Mouse (Mus musculus) liver, postnatal 0 days (tissue): ENCODE data around the gene Dsn1. TPM values are rescaled to one million over a fixed set of nuclear protein-coding genes. Genes with fewer than 3 reads are reported as not detected.

Experiments
- ATAC-seq: fragments of 200-750 bp; cut with Nextera tagmentation; 2 replicates; pipeline ENCODE4 v1.8.0; 2017; ENCODE audit warnings: mild to moderate bottlenecking, moderate library complexity
- DNase-seq: peaks from one replicate; pipeline ENCODE4 v3.0.0-alpha.2; 2016
- H3K27ac ChIP-seq: fragments of 300-500 bp; sonication (generic); 2 replicates; pipeline ENCODE4 v1.5.1; 2014; ENCODE audit warnings: antibody characterized with exemption, moderate library complexity, mild to moderate bottlenecking, low read depth
- H3K27me3 ChIP-seq: fragments of 300-500 bp; sonication (generic); 2 replicates; pipeline ENCODE4 v1.6.1; 2014; ENCODE audit warnings: low read length, control low read depth, mixed read lengths; ENCODE audit not compliant: insufficient read depth
- H3K36me3 ChIP-seq: fragments of 300-500 bp; sonication (generic); replicated peaks from 2 replicates; pipeline ENCODE4 v1.6.1; 2014; ENCODE audit warnings: mild to moderate bottlenecking, control low read depth, low read length, moderate library complexity, mixed read lengths; ENCODE audit not compliant: insufficient read depth
- H3K4me1 ChIP-seq: fragments of 300-500 bp; sonication (generic); 2 replicates; pipeline ENCODE4 v1.6.1; 2014; ENCODE audit warnings: antibody characterized with exemption, mild to moderate bottlenecking, control low read depth; ENCODE audit not compliant: insufficient read depth
- H3K4me2 ChIP-seq: fragments of 300-500 bp; sonication (generic); 2 replicates; pipeline ENCODE4 v1.6.1; 2014; ENCODE audit warnings: low read depth, mild to moderate bottlenecking, low read length, moderate library complexity, mixed read lengths
- H3K4me3 ChIP-seq: fragments of 300-500 bp; sonication (generic); 2 replicates; pipeline ENCODE4 v1.5.1; 2014; ENCODE audit warnings: low read depth, low read length
- H3K9ac ChIP-seq: fragments of 300-500 bp; sonication (generic); replicated peaks from 2 replicates; pipeline ENCODE4 v1.6.1; 2014; ENCODE audit warnings: mild to moderate bottlenecking, moderate library complexity
- H3K9me3 ChIP-seq: fragments of 300-500 bp; sonication (generic); 2 replicates; pipeline ENCODE4 v1.6.1; 2016; ENCODE audit warnings: mild to moderate bottlenecking, control low read depth, low read length, mixed read lengths
- CTCF ChIP-seq: sonication (generic); IDR thresholded peaks from 2 replicates; pipeline ENCODE4 v1.5.1; 2016; ENCODE audit warnings: antibody characterized with exemption, low read depth
- EP300 ChIP-seq: IDR thresholded peaks from 2 replicates; pipeline ENCODE4 v1.6.1; 2016; ENCODE audit warnings: antibody characterized with exemption, low read depth, mild to moderate bottlenecking
- WGBS: fragments of 180-500 bp; shearing (Covaris S2); extraction: QIAGEN DNeasy Blood & Tissue Kit; methylation state at CpG from one replicate; pipeline ENCODE4 v1.1.7; 2014; ENCODE audit not compliant: insufficient replicate concordance; 5-methylcytosine and 5-hydroxymethylcytosine counted together
- polyA plus RNA-seq: library from polyadenylated mRNA; unstranded; fragments of >200 nt; fragmentation: Nextera tagmentation; extraction: Ambion mirVana; gene quantifications from 2 replicates; pipeline ENCODE4 v1.2.1, GENCODE M21; 2015

Dsn1 gene
- polyA plus RNA-seq, 1 experiment from 2014 or later = 14.0 TPM

DNA sequence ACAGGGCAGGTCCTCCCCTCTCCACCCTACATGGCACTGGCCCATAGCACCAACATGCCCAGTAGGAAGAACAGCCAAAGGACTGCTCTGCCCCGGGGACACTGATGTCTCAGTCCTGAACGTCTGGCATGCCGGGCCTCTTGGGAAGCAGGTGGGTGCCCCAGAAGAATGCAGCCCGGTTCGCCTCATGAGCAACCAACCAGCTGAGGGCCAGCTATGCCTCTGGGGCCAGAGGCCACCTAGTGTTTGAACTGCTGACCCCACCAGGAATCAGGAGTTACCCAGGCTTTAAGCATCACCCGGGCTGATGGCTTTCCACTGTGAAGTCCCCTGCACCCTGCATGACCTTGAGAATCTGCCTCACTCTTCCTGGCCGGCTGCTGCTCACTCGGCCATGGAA lies 45.5 kb upstream of the Dsn1 start:
- H3K4me2 ChIP-seq = no peak overlapping the region
- H3K36me3 ChIP-seq = no peaks in the 10 kb centered on the region
- no peak for ATAC-seq
- H3K27me3 ChIP-seq = no peaks in the 10 kb centered on the region
- no peak overlapping the region for H3K27ac ChIP-seq
- no peaks in the 10 kb centered on the region for H3K4me1 ChIP-seq
- 75% methylated on average over 8 of the region's 8 CpGs for WGBS
- TF ChIP-seq CTCF = no peak
- TF ChIP-seq EP300 = no peak
- no peaks in the 10 kb centered on the region for H3K9me3 ChIP-seq
- no peak overlapping the region for H3K4me3 ChIP-seq
- DNase-seq = no peak
- H3K9ac ChIP-seq = no peak overlapping the region

DNA sequence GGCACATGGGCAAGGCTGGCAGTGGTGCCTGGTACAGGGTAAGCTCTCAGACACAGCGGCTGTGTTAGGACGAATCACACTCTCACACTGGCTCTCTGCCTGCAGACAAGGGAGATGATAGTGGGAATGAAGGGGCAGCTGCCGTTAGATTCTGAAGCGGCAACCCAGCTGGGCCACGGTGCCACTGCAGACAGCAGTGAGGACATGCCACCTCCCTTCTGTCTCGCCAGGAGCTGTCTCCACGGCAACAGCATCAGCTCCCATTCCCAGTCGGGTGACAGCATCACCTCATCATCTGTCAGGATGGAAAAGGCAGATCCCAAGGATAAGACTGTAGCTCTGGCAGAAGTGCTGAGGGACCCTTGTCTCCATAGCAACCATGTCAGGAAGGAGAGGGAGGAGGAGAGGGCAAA lies 42.9 kb upstream of the Dsn1 start:
- WGBS = 79% methylated on average over 8 of the region's 8 CpGs
- H3K9me3 ChIP-seq = 0 out of 2 replicates have a peak, but pooled peaks cover 3% of the 10 kb centered on the region
- no peak overlapping the region for H3K4me3 ChIP-seq
- no peak for TF ChIP-seq EP300
- no peak for TF ChIP-seq CTCF
- H3K4me1 ChIP-seq = no peaks in the 10 kb centered on the region
- no peaks in the 10 kb centered on the region for H3K36me3 ChIP-seq
- no peaks in the 10 kb centered on the region for H3K27me3 ChIP-seq
- DNase-seq (no peak), ATAC-seq (no peak)
- H3K9ac ChIP-seq = no peak overlapping the region
- no peak overlapping the region for H3K27ac ChIP-seq
- H3K4me2 ChIP-seq = no peak overlapping the region

DNA sequence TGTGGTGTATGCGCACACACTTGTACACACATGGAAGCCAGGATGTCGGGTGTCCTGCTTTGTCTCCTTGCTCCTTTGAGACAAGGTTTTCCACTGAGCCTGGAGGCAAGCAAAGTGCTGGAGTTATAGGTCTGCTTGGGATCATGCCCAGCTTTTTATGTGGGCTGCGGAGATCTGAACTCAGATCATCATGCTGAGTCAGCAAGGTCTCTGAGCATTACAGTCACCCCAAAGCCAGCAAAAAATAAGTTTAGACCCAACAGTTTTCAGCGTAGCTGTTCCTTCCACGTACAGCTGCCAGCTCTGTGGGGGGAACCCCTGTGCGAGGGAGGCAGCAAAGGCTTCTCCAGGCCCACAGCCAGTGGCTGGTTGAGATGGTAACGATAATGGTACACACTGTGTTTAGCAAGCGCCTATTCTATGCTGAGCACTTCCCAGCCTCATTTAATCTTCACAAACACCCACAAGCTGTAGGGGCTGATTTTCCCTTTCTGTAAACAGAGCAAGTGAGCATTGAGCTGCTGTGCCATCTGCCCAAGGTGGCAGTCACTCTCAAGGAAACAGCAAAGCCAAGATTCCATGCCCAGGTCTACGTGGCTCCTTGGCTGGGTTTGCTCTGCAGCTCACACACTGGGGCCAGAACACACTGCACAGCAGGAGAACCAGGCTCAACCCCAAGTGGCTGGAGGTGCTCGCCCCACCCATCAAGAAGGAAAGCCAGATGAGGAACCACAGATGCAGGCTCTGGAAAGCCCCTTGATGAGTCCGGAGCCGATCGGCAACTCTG lies 41.6 kb upstream of the Dsn1 start:
- no peaks in the 10 kb centered on the region for H3K27me3 ChIP-seq
- H3K4me2 ChIP-seq = no peak overlapping the region
- no peak overlapping the region for H3K27ac ChIP-seq
- DNase-seq (no peak), ATAC-seq (no peak)
- H3K36me3 ChIP-seq = no peaks in the 10 kb centered on the region
- WGBS = 77% methylated on average over 13 of the region's 13 CpGs
- TF ChIP-seq EP300 (no peak), CTCF (no peak)
- no peaks in the 10 kb centered on the region for H3K4me1 ChIP-seq
- no peak overlapping the region for H3K4me3 ChIP-seq
- no peak overlapping the region for H3K9ac ChIP-seq
- 0 out of 2 replicates have a peak, but pooled peaks cover 3% of the 10 kb centered on the region for H3K9me3 ChIP-seq

DNA sequence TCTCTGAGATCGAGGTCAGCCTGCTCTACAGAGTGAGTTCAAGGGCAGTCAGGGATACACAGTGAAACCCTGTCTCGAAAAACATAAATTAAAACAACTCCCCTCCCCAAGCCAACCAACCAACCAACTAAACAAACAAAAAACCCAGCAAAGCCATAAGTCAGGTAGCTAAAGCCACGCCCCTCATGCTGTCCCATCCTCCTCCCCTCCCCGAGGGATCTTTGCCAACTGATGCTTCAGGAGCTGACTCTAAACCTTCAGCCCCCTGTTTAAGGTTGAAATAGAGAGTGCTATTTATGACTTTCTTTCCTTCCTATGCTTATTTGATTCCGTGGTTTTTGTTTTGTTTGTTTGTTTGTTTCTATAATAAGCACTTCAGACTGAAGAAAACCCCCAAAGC lies 40.0 kb upstream of the Dsn1 start:
- H3K4me3 ChIP-seq = no peak overlapping the region
- 78% methylated on average over 5 of the region's 5 CpGs for WGBS
- H3K4me1 ChIP-seq = peaks cover 3% of the 10 kb centered on the region; the same call in 1 of the 2 replicates
- no peak overlapping the region for H3K27ac ChIP-seq
- no peak for DNase-seq
- no peaks in the 10 kb centered on the region for H3K36me3 ChIP-seq
- no peak for ATAC-seq
- no peak overlapping the region for H3K4me2 ChIP-seq
- no peak overlapping the region for H3K9ac ChIP-seq
- no peaks in the 10 kb centered on the region for H3K27me3 ChIP-seq
- TF ChIP-seq CTCF (no peak), EP300 (no peak)
- H3K9me3 ChIP-seq = 0 out of 2 replicates have a peak, but pooled peaks cover 3% of the 10 kb centered on the region

DNA sequence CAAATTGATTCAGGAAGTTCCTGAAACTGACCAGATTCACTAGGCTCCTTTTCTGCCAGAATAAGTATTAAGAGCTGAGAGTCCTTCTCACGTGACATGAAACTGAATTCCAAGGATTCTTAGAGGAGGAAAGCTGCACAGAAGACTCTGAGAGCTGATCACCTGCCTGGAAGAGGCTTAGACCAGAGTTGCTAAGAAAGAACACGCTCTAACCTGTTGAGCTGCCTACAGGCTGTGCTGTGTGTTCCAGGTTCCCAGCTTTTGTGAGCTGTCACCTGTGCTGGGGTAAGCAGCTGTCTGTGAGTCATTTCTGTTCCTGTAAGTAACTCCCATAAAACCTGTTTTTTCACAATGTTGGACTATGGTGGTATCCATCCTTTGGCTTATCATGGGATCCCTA lies 39.0 kb upstream of the Dsn1 start:
- no peak for TF ChIP-seq CTCF
- TF ChIP-seq EP300 = no peak

DNA sequence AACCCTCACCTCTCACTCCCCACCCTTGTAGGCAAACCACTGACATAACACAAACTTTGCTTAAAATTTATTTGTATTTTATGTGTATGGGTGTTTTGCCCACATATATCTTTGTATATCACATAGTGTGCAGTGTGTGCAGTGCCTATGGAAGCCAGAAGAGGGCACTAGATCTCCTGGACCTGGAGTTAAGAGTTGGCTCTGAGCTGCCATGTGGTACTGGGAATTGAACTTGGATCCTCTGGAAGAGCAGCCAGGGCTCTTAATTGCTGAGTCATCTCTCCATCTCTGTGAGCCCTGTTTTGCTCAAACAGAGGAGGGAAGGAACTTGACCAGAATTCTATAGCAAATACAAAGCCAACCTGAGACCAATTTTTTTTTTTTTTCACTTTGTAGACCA lies 37.0 kb upstream of the Dsn1 start:
- no peak overlapping the region for H3K9ac ChIP-seq
- TF ChIP-seq CTCF = peak; percentile 68
- no peak for TF ChIP-seq EP300
- DNase-seq = no peak
- 0 out of 2 replicates have a peak, but pooled peaks cover 3% of the 10 kb centered on the region for H3K9me3 ChIP-seq
- H3K27me3 ChIP-seq = no peaks in the 10 kb centered on the region
- peaks cover 4% of the 10 kb centered on the region for H3K36me3 ChIP-seq
- no peak overlapping the region for H3K27ac ChIP-seq
- no peak overlapping the region for H3K4me3 ChIP-seq
- peaks cover 3% of the 10 kb centered on the region; the same call in 1 of the 2 replicates for H3K4me1 ChIP-seq
- H3K4me2 ChIP-seq = no peak overlapping the region
- ATAC-seq = no peak

More for the DNA sequence above, 39.0 kb upstream of the Dsn1 start:
- DNase-seq = no peak
- Histone ChIP-seq H3K4me3 (no peak overlapping the region), H3K36me3 (no peaks in the 10 kb centered on the region), H3K4me1 (peaks cover 3% of the 10 kb centered on the region; the same call in 1 of the 2 replicates), H3K27ac (no peak overlapping the region), H3K4me2 (no peak overlapping the region), H3K9me3 (0 out of 2 replicates have a peak, but pooled peaks cover 3% of the 10 kb centered on the region), H3K27me3 (no peaks in the 10 kb centered on the region), H3K9ac (no peak overlapping the region)
- no peak for ATAC-seq
- WGBS = 84% methylated on average over 2 of the region's 2 CpGs
